Mouse (Mus musculus): ENCODE measurements around the gene 5031439G07Rik. TPM values are rescaled to one million over a fixed set of nuclear protein-coding genes. Genes with fewer than 3 reads are reported as not detected.
A peak's percentile ranks its signal among the peaks of the same experiment; 100 is the strongest.

Gene 5031439G07Rik
- polyA plus RNA-seq, 1 experiment from 2014 or later, result 1.8 TPM

DNA sequence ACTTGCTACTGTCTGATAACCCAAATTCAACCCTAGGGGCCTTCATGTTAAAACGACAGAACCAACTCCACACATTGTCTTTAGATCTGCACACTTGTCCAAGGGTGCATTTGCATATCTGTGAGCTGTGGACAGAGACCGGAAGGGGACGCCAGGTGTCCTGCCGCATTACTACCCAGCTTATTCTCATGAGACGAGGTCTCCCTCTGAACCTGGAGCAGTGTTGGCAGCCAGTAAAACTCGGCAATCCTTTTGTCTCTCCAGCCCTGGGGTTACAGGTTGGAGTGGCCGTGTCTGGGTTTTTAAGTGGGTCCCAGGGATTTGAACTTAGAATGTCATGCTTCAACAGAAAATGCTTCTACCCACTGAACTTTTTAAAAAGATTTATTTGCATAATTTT is 11.6 kb upstream of the 5031439G07Rik start:
- Histone ChIP-seq H3K36me3 (ENCODE audit: control insufficient read depth, insufficient read depth) (no peaks in the 10 kb centered on the region), H3K9me3 (replicated peaks; ENCODE audit: control insufficient read depth, low read length) (no peaks in the 10 kb centered on the region), H3K27ac (ENCODE audit: low read length) (no peak overlapping the region), H3K9ac (ENCODE audit: low read depth, low read length) (no peak overlapping the region), H3K4me1 (ENCODE audit: control insufficient read depth, low read depth, low read length) (no peaks in the 10 kb centered on the region), H3K4me3 (ENCODE audit: low read depth, low read length) (no peak overlapping the region), H3K27me3 (ENCODE audit: control insufficient read depth, insufficient read depth, low read depth, low read length) (peaks cover 2% of the 10 kb centered on the region; the same call in 1 of the 2 replicates), H3K4me2 (ENCODE audit: low read depth, low read length) (no peak overlapping the region)
- WGBS (ENCODE audit: insufficient replicate concordance), result 50% methylated on average over 7 of the region's 7 CpGs
- ATAC-seq (ENCODE audit: low read depth), result no peak

DNA sequence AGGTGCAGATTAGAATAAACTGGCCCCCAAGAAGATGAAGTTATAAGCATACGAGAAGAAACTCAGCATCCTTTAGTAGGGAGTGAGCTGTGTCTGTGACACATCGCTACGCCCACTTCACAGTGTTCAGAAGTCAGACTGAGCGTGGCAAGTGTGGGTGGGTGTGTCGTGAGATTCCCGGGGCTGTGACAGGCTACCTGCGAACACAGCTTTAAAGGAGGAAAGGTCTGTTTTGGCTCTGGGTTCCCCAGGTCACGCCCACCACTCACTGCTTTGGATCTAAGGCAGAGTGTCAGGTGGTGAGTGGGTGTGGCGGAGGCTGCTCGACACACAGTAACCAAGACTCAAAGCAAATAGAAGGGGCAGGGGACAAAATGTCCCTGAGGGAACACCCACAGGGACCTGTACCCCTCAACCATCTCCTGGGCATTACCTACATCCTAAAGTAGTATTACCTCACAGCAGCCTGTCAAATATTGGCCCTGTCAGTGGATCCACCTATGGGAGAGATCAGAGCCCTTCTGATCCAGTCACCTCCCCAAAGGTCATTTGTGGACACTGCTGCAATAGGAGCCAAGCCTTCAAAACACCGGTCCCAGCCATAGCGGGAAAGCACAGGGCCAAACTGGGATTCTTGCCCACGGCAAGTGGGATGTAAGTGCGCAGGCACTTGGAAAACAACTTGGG is 9.6 kb upstream of the 5031439G07Rik start:
- ATAC-seq (ENCODE audit: low read depth), result peak; percentile 23; the same call in 1 of the 2 replicates
- Histone ChIP-seq H3K27ac (ENCODE audit: low read length) (no peak overlapping the region), H3K9me3 (replicated peaks; ENCODE audit: control insufficient read depth, low read length) (no peaks in the 10 kb centered on the region), H3K9ac (ENCODE audit: low read depth, low read length) (no peak overlapping the region), H3K4me3 (ENCODE audit: low read depth, low read length) (no peak overlapping the region), H3K27me3 (ENCODE audit: control insufficient read depth, insufficient read depth, low read depth, low read length) (peaks cover 2% of the 10 kb centered on the region; the same call in 1 of the 2 replicates), H3K4me1 (ENCODE audit: control insufficient read depth, low read depth, low read length) (no peaks in the 10 kb centered on the region), H3K36me3 (ENCODE audit: control insufficient read depth, insufficient read depth) (no peaks in the 10 kb centered on the region), H3K4me2 (ENCODE audit: low read depth, low read length) (no peak overlapping the region)
- 51% methylated on average over 14 of the region's 14 CpGs for WGBS (ENCODE audit: insufficient replicate concordance)

DNA sequence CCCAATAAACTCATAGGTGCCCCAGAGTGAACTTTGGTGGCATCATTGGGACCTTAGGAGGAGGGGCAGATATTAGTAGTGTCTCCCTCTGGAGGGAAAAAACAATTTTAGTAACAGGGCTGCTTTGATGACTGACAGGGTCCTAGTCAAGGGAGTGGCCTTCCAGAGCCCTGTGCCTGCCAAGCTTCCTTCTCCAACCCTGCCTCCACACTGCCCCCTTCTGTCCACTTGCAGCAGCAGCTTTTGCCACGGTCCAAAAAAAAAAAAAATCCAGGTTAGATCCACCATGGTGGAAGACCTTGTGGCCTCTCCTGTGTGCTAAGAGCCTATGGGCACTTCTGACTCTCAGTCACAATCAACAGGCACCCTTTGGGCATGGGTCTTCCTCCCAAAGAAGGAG is 7.6 kb upstream of the 5031439G07Rik start:
- no peak overlapping the region for H3K4me3 ChIP-seq (ENCODE audit: low read depth, low read length)
- no peak overlapping the region for H3K9ac ChIP-seq (ENCODE audit: low read depth, low read length)
- H3K27me3 ChIP-seq (ENCODE audit: control insufficient read depth, insufficient read depth, low read depth, low read length), result peaks cover under 1% of the 10 kb centered on the region; the same call in 1 of the 2 replicates
- H3K4me1 ChIP-seq (ENCODE audit: control insufficient read depth, low read depth, low read length), result no peaks in the 10 kb centered on the region
- H3K27ac ChIP-seq (ENCODE audit: low read length), result no peak overlapping the region
- H3K9me3 ChIP-seq (replicated peaks; ENCODE audit: control insufficient read depth, low read length), result no peaks in the 10 kb centered on the region
- 10% methylated on average over 1 of the region's 1 CpGs for whole genome bisulfite sequencing (ENCODE audit: insufficient replicate concordance)
- H3K4me2 ChIP-seq (ENCODE audit: low read depth, low read length), result no peak overlapping the region
- H3K36me3 ChIP-seq (ENCODE audit: control insufficient read depth, insufficient read depth), result no peaks in the 10 kb centered on the region
- no peak for ATAC-seq (ENCODE audit: low read depth)

DNA sequence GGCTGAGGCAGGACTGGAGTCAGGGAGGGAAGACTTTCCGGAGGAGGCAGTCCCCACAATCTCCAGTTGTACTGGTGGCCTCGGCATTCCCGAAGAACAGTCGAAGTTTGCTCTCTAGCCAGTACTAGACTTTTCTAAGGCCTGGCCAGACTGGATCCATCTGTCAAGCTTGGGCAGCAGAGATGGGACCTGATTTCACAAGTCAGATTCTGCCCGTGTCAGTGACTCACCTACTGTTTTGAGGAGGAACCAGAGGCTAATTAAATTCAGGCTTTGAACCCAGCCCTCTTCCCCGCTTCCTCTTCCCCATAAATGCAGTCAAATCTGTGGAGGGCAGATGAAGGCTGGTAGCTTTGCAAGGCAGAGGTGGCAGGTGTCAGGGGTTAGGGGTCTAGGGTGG is 6.7 kb upstream of the 5031439G07Rik start:
- H3K9ac ChIP-seq (ENCODE audit: low read depth, low read length), result no peak overlapping the region
- H3K36me3 ChIP-seq (ENCODE audit: control insufficient read depth, insufficient read depth), result no peaks in the 10 kb centered on the region
- H3K4me3 ChIP-seq (ENCODE audit: low read depth, low read length), result no peak overlapping the region
- H3K27ac ChIP-seq (ENCODE audit: low read length), result no peak overlapping the region
- no peak for ATAC-seq (ENCODE audit: low read depth)
- H3K4me1 ChIP-seq (ENCODE audit: control insufficient read depth, low read depth, low read length), result no peaks in the 10 kb centered on the region
- peak overlapping the region; percentile 28; the same call in 1 of the 2 replicates for H3K4me2 ChIP-seq (ENCODE audit: low read depth, low read length)
- WGBS (ENCODE audit: insufficient replicate concordance), result 27% methylated on average over 6 of the region's 6 CpGs
- no peaks in the 10 kb centered on the region for H3K9me3 ChIP-seq (replicated peaks; ENCODE audit: control insufficient read depth, low read length)
- H3K27me3 ChIP-seq (ENCODE audit: control insufficient read depth, insufficient read depth, low read depth, low read length), result no peaks in the 10 kb centered on the region

DNA sequence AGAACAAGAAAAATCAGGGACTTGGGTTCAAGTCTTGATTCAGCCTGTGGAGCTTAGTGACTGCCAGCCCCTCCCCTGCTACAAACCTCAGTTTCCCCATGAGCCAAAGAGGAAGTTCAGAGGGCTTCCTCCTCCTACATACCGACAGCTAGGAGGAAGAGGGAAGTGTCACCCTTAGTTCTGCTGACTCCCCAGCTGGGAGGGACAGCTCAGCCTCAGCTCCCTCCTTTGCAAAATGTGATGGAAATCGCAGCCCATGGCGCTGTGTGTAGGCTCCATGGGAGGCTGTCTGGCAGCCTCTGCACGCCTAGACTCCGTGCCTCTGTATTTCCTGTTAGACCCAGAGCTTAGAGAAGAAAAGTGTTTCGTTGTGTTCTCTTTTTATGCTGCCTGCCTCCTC is 6.1 kb upstream of the 5031439G07Rik start:
- H3K4me1 ChIP-seq (ENCODE audit: control insufficient read depth, low read depth, low read length), result no peaks in the 10 kb centered on the region
- peak overlapping the region; percentile 28; the same call in 1 of the 2 replicates for H3K4me2 ChIP-seq (ENCODE audit: low read depth, low read length)
- no peaks in the 10 kb centered on the region for H3K27me3 ChIP-seq (ENCODE audit: control insufficient read depth, insufficient read depth, low read depth, low read length)
- no peak overlapping the region for H3K4me3 ChIP-seq (ENCODE audit: low read depth, low read length)
- no peak for ATAC-seq (ENCODE audit: low read depth)
- WGBS (ENCODE audit: insufficient replicate concordance), result 5% methylated on average over 6 of the region's 6 CpGs
- H3K9ac ChIP-seq (ENCODE audit: low read depth, low read length), result no peak overlapping the region
- no peaks in the 10 kb centered on the region for H3K36me3 ChIP-seq (ENCODE audit: control insufficient read depth, insufficient read depth)
- no peaks in the 10 kb centered on the region for H3K9me3 ChIP-seq (replicated peaks; ENCODE audit: control insufficient read depth, low read length)
- H3K27ac ChIP-seq (ENCODE audit: low read length), result no peak overlapping the region

DNA sequence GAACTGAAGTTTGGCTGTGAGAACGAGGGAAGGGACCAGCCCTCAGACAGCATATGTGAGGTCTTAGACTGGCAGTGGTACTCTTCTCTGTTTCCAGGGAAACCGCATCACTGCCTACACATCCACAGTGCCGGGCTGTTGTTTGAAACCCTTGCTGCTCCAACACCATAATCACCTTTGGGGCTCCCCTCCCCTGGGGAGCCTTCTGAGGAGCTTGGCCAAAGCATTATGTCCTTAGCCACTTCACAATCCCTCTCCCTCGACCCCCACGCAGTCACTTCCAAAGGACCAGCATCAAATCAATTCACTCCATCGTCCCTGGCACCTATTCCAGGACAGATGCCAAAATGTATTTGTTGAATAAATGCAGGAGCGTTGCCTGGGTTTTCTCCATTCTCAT is 1.4 kb upstream of the 5031439G07Rik start:
- H3K4me1 ChIP-seq (ENCODE audit: control insufficient read depth, low read depth, low read length), result peaks cover 11% of the 10 kb centered on the region
- H3K4me3 ChIP-seq (ENCODE audit: low read depth, low read length), result no peak overlapping the region
- no peaks in the 10 kb centered on the region for H3K9me3 ChIP-seq (replicated peaks; ENCODE audit: control insufficient read depth, low read length)
- H3K27ac ChIP-seq (ENCODE audit: low read length), result no peak overlapping the region
- no peaks in the 10 kb centered on the region for H3K36me3 ChIP-seq (ENCODE audit: control insufficient read depth, insufficient read depth)
- H3K9ac ChIP-seq (ENCODE audit: low read depth, low read length), result no peak overlapping the region
- H3K27me3 ChIP-seq (ENCODE audit: control insufficient read depth, insufficient read depth, low read depth, low read length), result peaks cover 18% of the 10 kb centered on the region
- 55% methylated on average over 7 of the region's 7 CpGs for WGBS (ENCODE audit: insufficient replicate concordance)
- no peak overlapping the region for H3K4me2 ChIP-seq (ENCODE audit: low read depth, low read length)
- ATAC-seq (ENCODE audit: low read depth), result no peak

DNA sequence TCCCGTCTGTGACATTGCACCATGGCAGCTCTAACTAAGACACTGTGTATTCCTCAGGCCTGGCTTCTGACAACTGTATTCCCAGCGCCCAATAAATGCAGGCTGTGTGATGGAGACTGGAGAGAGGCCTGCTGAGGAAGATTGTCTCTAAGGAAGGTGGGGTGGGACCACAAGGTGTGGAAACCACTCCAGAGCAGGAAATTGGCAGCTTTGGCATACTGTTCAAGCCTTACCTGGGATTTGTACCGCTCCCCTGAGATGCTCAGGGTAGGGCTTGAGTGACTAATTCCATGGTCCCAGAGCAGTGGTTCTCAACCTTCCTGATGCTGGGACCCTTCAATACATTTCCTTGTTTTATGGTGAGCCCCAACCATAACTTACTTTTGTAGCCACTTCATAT is 747 bp upstream of the 5031439G07Rik start:
- Histone ChIP-seq H3K4me2 (ENCODE audit: low read depth, low read length) (no peak overlapping the region), H3K36me3 (ENCODE audit: control insufficient read depth, insufficient read depth) (no peaks in the 10 kb centered on the region), H3K4me3 (ENCODE audit: low read depth, low read length) (no peak overlapping the region), H3K27ac (ENCODE audit: low read length) (no peak overlapping the region), H3K27me3 (ENCODE audit: control insufficient read depth, insufficient read depth, low read depth, low read length) (peaks cover 18% of the 10 kb centered on the region), H3K9me3 (replicated peaks; ENCODE audit: control insufficient read depth, low read length) (no peaks in the 10 kb centered on the region), H3K4me1 (ENCODE audit: control insufficient read depth, low read depth, low read length) (peaks cover 11% of the 10 kb centered on the region), H3K9ac (ENCODE audit: low read depth, low read length) (no peak overlapping the region)
- WGBS (ENCODE audit: insufficient replicate concordance), result 54% methylated on average over 3 of the region's 3 CpGs
- ATAC-seq (ENCODE audit: low read depth), result no peak

DNA sequence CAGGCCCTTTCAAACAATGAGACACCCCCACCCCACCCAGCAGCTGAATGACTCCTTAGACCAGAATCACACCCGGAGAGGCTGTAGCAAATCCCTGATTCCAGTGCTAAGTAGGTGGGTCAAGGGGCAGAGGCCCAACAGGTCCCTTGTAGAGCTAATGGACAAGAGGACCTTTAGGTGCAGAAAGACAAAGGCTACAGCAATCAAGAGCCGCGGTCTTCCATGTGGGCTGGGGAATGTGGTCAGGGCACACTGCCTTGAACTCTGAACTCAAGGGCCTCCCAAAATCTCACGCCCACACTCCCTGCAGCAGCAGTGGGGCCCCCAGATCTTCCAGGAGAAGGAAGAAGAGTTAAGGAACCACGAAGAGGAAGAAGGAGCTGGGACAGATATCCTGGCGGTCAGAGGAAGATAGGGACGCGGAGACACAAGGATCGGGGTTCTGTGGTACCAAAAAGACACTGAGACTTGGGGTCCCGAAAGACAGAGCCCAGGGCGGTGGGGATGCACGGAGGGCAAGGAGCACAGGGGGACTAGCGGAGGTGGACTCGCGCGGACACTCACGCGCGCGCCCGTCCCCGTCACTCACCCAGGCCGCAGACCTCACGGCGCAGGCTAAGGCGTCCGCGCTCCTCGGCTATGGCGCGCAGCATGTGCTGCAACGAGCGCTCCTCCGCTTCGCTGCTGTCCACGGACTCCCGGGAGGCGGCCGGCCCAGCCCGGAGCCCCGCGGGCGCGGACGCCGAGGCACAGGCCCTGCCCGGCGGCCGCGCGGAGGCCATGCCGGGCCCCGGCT is 1.1 kb downstream of the 5031439G07Rik start:
- Histone ChIP-seq H3K9ac (ENCODE audit: low read depth, low read length) (peak overlapping the region; percentile 67), H3K36me3 (ENCODE audit: control insufficient read depth, insufficient read depth) (no peaks in the 10 kb centered on the region), H3K27me3 (ENCODE audit: control insufficient read depth, insufficient read depth, low read depth, low read length) (peaks cover 18% of the 10 kb centered on the region), H3K4me1 (ENCODE audit: control insufficient read depth, low read depth, low read length) (peaks cover 11% of the 10 kb centered on the region), H3K27ac (ENCODE audit: low read length) (no peak overlapping the region), H3K4me2 (ENCODE audit: low read depth, low read length) (peak overlapping the region; percentile 76), H3K9me3 (replicated peaks; ENCODE audit: control insufficient read depth, low read length) (no peaks in the 10 kb centered on the region), H3K4me3 (ENCODE audit: low read depth, low read length) (peak overlapping the region; percentile 68)
- peak; percentile 43 for ATAC-seq (ENCODE audit: low read depth)
- WGBS (ENCODE audit: insufficient replicate concordance), result under 1% methylated on average over 44 of the region's 53 CpGs
